Mouse (Mus musculus): ENCODE measurements around the gene Prkag1. TPM values are rescaled to one million over a fixed set of nuclear protein-coding genes. Genes with fewer than 3 reads are reported as not detected.

Prkag1 gene
- polyA plus RNA-seq, 1 experiment from 2014 or later = 114 TPM

- Histone ChIP-seq H3K4me1 (no peaks in the 10 kb centered on the region), H3K27me3 (replicated peaks) (no peaks in the 10 kb centered on the region), H3K4me3 (no peak overlapping the region), H3K27ac (no peak overlapping the region), H3K36me3 (peaks cover 100% of the 10 kb centered on the region), H3K4me2 (no peak overlapping the region), H3K9me3 (replicated peaks) (no peaks in the 10 kb centered on the region), H3K9ac (no peak overlapping the region)
- WGBS (ENCODE audit: insufficient replicate concordance) = 88% methylated on average over 14 of the region's 14 CpGs
- no peak for ATAC-seq
Measured at GRCm38 (mm10) chr15:98850668-98851067, 19.3 kb upstream of the Prkag1 start.

- H3K9ac ChIP-seq = no peak overlapping the region
- no peak for ATAC-seq
- no peaks in the 10 kb centered on the region for H3K9me3 ChIP-seq (replicated peaks)
- H3K4me3 ChIP-seq = no peak overlapping the region
- H3K36me3 ChIP-seq = peaks cover 100% of the 10 kb centered on the region
- H3K4me2 ChIP-seq = no peak overlapping the region
- WGBS (ENCODE audit: insufficient replicate concordance) = 83% methylated on average over 16 of the region's 16 CpGs
- no peak overlapping the region for H3K27ac ChIP-seq
- H3K4me1 ChIP-seq = peaks cover 3% of the 10 kb centered on the region
- no peaks in the 10 kb centered on the region for H3K27me3 ChIP-seq (replicated peaks)
Measured at GRCm38 (mm10) chr15:98849956-98850600, 18.8 kb upstream of the Prkag1 start.

- H3K4me2 ChIP-seq = no peak overlapping the region
- peaks cover 100% of the 10 kb centered on the region for H3K36me3 ChIP-seq
- no peaks in the 10 kb centered on the region for H3K9me3 ChIP-seq (replicated peaks)
- H3K9ac ChIP-seq = no peak overlapping the region
- ATAC-seq = no peak
- 91% methylated on average over 11 of the region's 11 CpGs for WGBS (ENCODE audit: insufficient replicate concordance)
- peaks cover 12% of the 10 kb centered on the region for H3K4me1 ChIP-seq
- H3K27me3 ChIP-seq (replicated peaks) = no peaks in the 10 kb centered on the region
- no peak overlapping the region for H3K4me3 ChIP-seq
- H3K27ac ChIP-seq = no peak overlapping the region
Measured at GRCm38 (mm10) chr15:98849165-98849564, 17.8 kb upstream of the Prkag1 start.

GRCm38 (mm10) chr15:98846140-98846539 lies 14.8 kb upstream of the Prkag1 start:
- Histone ChIP-seq H3K4me2 (no peak overlapping the region), H3K27ac (no peak overlapping the region), H3K36me3 (peaks cover 100% of the 10 kb centered on the region), H3K4me3 (no peak overlapping the region), H3K4me1 (peaks cover 19% of the 10 kb centered on the region), H3K27me3 (replicated peaks) (no peaks in the 10 kb centered on the region), H3K9me3 (replicated peaks) (no peaks in the 10 kb centered on the region), H3K9ac (no peak overlapping the region)
- WGBS (ENCODE audit: insufficient replicate concordance) = 82% methylated on average over 8 of the region's 8 CpGs
- ATAC-seq = no peak

- no peak for ATAC-seq
- H3K9me3 ChIP-seq (replicated peaks) = no peaks in the 10 kb centered on the region
- peaks cover 100% of the 10 kb centered on the region for H3K36me3 ChIP-seq
- WGBS (ENCODE audit: insufficient replicate concordance) = 90% methylated on average over 2 of the region's 2 CpGs
- H3K27ac ChIP-seq = peak overlapping the region; percentile 22; the same call in 1 of the 2 replicates
- H3K27me3 ChIP-seq (replicated peaks) = no peaks in the 10 kb centered on the region
- H3K4me1 ChIP-seq = peaks cover 19% of the 10 kb centered on the region
- no peak overlapping the region for H3K4me3 ChIP-seq
- H3K9ac ChIP-seq = no peak overlapping the region
- H3K4me2 ChIP-seq = no peak overlapping the region
Measured at GRCm38 (mm10) chr15:98845149-98845548, 13.8 kb upstream of the Prkag1 start.

GRCm38 (mm10) chr15:98843595-98844223 lies 12.4 kb upstream of the Prkag1 start:
- H3K9me3 ChIP-seq (replicated peaks) = no peaks in the 10 kb centered on the region
- no peak overlapping the region for H3K4me3 ChIP-seq
- ATAC-seq = no peak
- 0 out of 2 replicates have a peak overlapping the region, but pooled peaks have one; percentile 14 for H3K9ac ChIP-seq
- 0 out of 2 replicates have a peak overlapping the region, but pooled peaks have one; percentile 11 for H3K27ac ChIP-seq
- peaks cover 27% of the 10 kb centered on the region for H3K4me1 ChIP-seq
- 87% methylated on average over 11 of the region's 11 CpGs for WGBS (ENCODE audit: insufficient replicate concordance)
- H3K27me3 ChIP-seq (replicated peaks) = no peaks in the 10 kb centered on the region
- H3K36me3 ChIP-seq = peaks cover 100% of the 10 kb centered on the region
- no peak overlapping the region for H3K4me2 ChIP-seq

- H3K27ac ChIP-seq = no peak overlapping the region
- 92% methylated on average over 30 of the region's 30 CpGs for WGBS (ENCODE audit: insufficient replicate concordance)
- H3K27me3 ChIP-seq (replicated peaks) = no peaks in the 10 kb centered on the region
- H3K4me3 ChIP-seq = no peak overlapping the region
- H3K4me2 ChIP-seq = no peak overlapping the region
- no peak overlapping the region for H3K9ac ChIP-seq
- H3K36me3 ChIP-seq = peaks cover 100% of the 10 kb centered on the region
- H3K4me1 ChIP-seq = peaks cover 59% of the 10 kb centered on the region
- no peak for ATAC-seq
- H3K9me3 ChIP-seq (replicated peaks) = no peaks in the 10 kb centered on the region
Measured at GRCm38 (mm10) chr15:98839671-98840585, 8.6 kb upstream of the Prkag1 start.

- ATAC-seq = no peak
- Histone ChIP-seq H3K9me3 (replicated peaks) (no peaks in the 10 kb centered on the region), H3K27me3 (replicated peaks) (no peaks in the 10 kb centered on the region), H3K4me1 (peaks cover 56% of the 10 kb centered on the region), H3K9ac (no peak overlapping the region), H3K27ac (peak overlapping the region; percentile 43; the same call in 1 of the 2 replicates), H3K36me3 (peaks cover 100% of the 10 kb centered on the region), H3K4me3 (no peak overlapping the region), H3K4me2 (no peak overlapping the region)
- 90% methylated on average over 14 of the region's 14 CpGs for WGBS (ENCODE audit: insufficient replicate concordance)
Measured at GRCm38 (mm10) chr15:98839161-98839560, 7.8 kb upstream of the Prkag1 start.

- Histone ChIP-seq H3K4me2 (peak overlapping the region; percentile 61), H3K9ac (peak overlapping the region; percentile 63), H3K9me3 (replicated peaks) (no peaks in the 10 kb centered on the region), H3K4me1 (peaks cover 64% of the 10 kb centered on the region), H3K27ac (peak overlapping the region; percentile 94), H3K4me3 (peak overlapping the region; percentile 10; the same call in 1 of the 2 replicates), H3K36me3 (peaks cover 98% of the 10 kb centered on the region), H3K27me3 (replicated peaks) (no peaks in the 10 kb centered on the region)
- peak; percentile 47 for ATAC-seq
- 50% methylated on average over 4 of the region's 4 CpGs for WGBS (ENCODE audit: insufficient replicate concordance)
Measured at GRCm38 (mm10) chr15:98837743-98838103, 6.4 kb upstream of the Prkag1 start.

GRCm38 (mm10) chr15:98837006-98837742 lies 5.9 kb upstream of the Prkag1 start:
- WGBS (ENCODE audit: insufficient replicate concordance) = 65% methylated on average over 21 of the region's 21 CpGs
- Histone ChIP-seq H3K4me1 (peaks cover 68% of the 10 kb centered on the region), H3K27me3 (replicated peaks) (no peaks in the 10 kb centered on the region), H3K4me3 (peak overlapping the region; percentile 30), H3K9ac (peak overlapping the region; percentile 63), H3K9me3 (replicated peaks) (no peaks in the 10 kb centered on the region), H3K36me3 (peaks cover 93% of the 10 kb centered on the region), H3K4me2 (peak overlapping the region; percentile 61), H3K27ac (peak overlapping the region; percentile 94)
- ATAC-seq = peak; percentile 90

GRCm38 (mm10) chr15:98835291-98835690 lies 4.0 kb upstream of the Prkag1 start:
- Histone ChIP-seq H3K27me3 (replicated peaks) (no peaks in the 10 kb centered on the region), H3K4me1 (peaks cover 74% of the 10 kb centered on the region), H3K36me3 (peaks cover 74% of the 10 kb centered on the region), H3K9me3 (replicated peaks) (no peaks in the 10 kb centered on the region), H3K4me2 (no peak overlapping the region), H3K9ac (no peak overlapping the region), H3K27ac (peak overlapping the region; percentile 94), H3K4me3 (no peak overlapping the region)
- 88% methylated on average over 14 of the region's 14 CpGs for WGBS (ENCODE audit: insufficient replicate concordance)
- ATAC-seq = no peak

Measured in liver, embryonic 12.5 days (tissue).